Mouse (Mus musculus) midbrain, embryonic 16.5 days (tissue): ENCODE data around the gene Pcgf3. TPM values are rescaled to one million over a fixed set of nuclear protein-coding genes. Genes with fewer than 3 reads are reported as not detected.
A peak's percentile ranks its signal among the peaks of the same experiment; 100 is the strongest.

Experiments
- ATAC-seq: fragments of 200-750 bp; cut with Nextera tagmentation; 2 replicates; pipeline ENCODE4 v1.8.0; 2017; ENCODE audit warnings: moderate TSS enrichment
- H3K27ac ChIP-seq: fragments of 300-500 bp; sonication (generic); 2 replicates; pipeline ENCODE4 v1.5.1; 2014; ENCODE audit warnings: mild to moderate bottlenecking, low read length, mixed read lengths
- H3K27me3 ChIP-seq: fragments of 300-500 bp; sonication (generic); 2 replicates; pipeline ENCODE4 v1.6.1; 2014; ENCODE audit warnings: low read depth, low read length, mixed read lengths; ENCODE audit not compliant: control insufficient read depth, insufficient read depth
- H3K36me3 ChIP-seq: fragments of 300-500 bp; sonication (generic); 2 replicates; pipeline ENCODE4 v1.6.1; 2014; ENCODE audit warnings: mild to moderate bottlenecking, low read length, moderate library complexity, mixed read lengths; ENCODE audit not compliant: control insufficient read depth, insufficient read depth
- H3K4me1 ChIP-seq: fragments of 300-500 bp; sonication (generic); 2 replicates; pipeline ENCODE4 v1.6.1; 2014; ENCODE audit warnings: mild to moderate bottlenecking, low read length, mixed read lengths; ENCODE audit not compliant: control insufficient read depth, insufficient read depth
- H3K4me2 ChIP-seq: fragments of 300-500 bp; sonication (generic); 2 replicates; pipeline ENCODE4 v1.6.1; 2014; ENCODE audit warnings: mild to moderate bottlenecking, low read length, mixed read lengths
- H3K4me3 ChIP-seq: fragments of 300-500 bp; sonication (generic); 2 replicates; pipeline ENCODE4 v1.5.1; 2014; ENCODE audit warnings: low read depth, mild to moderate bottlenecking, low read length, moderate library complexity, mixed read lengths
- H3K9ac ChIP-seq: fragments of 300-500 bp; sonication (generic); 2 replicates; pipeline ENCODE4 v1.6.1; 2014; ENCODE audit warnings: low read depth, low read length, mixed read lengths
- H3K9me3 ChIP-seq: fragments of 300-500 bp; sonication (generic); replicated peaks from 2 replicates; pipeline ENCODE4 v1.6.1; 2014; ENCODE audit warnings: mild to moderate bottlenecking, low read length, mixed read lengths; ENCODE audit not compliant: control insufficient read depth, poor library complexity, severe bottlenecking
- WGBS: fragments of 180-500 bp; shearing (Covaris S2); extraction: QIAGEN DNeasy Blood & Tissue Kit; methylation state at CpG from one replicate; pipeline ENCODE4 v1.1.7; 2014; 5-methylcytosine and 5-hydroxymethylcytosine counted together
- polyA plus RNA-seq: library from polyadenylated mRNA; unstranded; fragments of >200 nt; fragmentation: Nextera tagmentation; extraction: Ambion mirVana; gene quantifications from 2 replicates; pipeline ENCODE4 v1.2.1, GENCODE M21; 2015

Gene Pcgf3
- polyA plus RNA-seq, 1 experiment from 2014 or later, result 25.7 TPM

DNA sequence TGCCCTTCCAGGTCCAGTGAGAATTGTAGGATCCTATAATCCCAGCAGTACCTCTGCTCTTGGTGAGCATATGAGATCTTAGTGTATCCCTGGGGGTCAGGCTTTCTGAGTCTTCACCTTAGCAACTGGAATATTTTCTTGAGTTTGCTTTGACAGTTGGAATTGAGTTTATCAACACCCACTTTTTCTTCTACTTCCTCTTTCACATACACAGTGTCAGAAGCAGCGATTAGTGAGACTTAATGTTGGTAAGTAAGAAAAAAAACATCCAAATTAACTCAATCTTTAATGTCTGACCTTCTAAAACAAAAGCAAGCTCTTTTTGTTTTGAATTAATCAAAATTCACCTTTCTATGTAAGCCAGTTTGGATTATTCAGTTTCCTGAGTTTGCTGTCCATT lies 40.5 kb downstream of the Pcgf3 start:
- no peaks in the 10 kb centered on the region for H3K4me1 ChIP-seq
- H3K36me3 ChIP-seq, result peaks cover 44% of the 10 kb centered on the region
- no peaks in the 10 kb centered on the region for H3K27me3 ChIP-seq
- H3K4me2 ChIP-seq, result no peak overlapping the region
- 97% methylated on average over 1 of the region's 1 CpGs for WGBS
- no peak for ATAC-seq
- no peak overlapping the region for H3K27ac ChIP-seq
- H3K4me3 ChIP-seq, result no peak overlapping the region
- no peak overlapping the region for H3K9ac ChIP-seq
- H3K9me3 ChIP-seq, result no peaks in the 10 kb centered on the region

DNA sequence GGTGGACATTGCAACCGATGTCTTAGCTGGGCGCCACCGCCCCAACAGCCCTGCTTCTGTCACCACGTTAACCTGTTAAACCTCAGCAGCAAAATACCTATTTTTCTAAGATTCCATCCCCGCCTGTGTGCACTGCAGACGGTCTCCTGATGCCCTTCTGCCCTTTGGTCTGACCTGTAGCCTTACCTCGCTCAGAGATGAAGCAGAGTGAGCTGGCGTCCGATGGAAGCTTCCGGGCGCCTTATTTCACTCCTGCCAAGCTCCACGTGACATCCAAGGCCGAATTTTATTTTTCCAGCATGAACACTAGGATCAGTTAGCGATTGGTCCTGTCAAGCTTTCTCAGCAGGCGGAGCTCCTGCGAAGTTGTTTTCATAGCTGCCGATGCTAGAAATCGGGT lies 41.3 kb downstream of the Pcgf3 start:
- Histone ChIP-seq H3K9me3 (no peaks in the 10 kb centered on the region), H3K4me3 (no peak overlapping the region), H3K4me2 (no peak overlapping the region), H3K36me3 (peaks cover 39% of the 10 kb centered on the region), H3K27me3 (no peaks in the 10 kb centered on the region), H3K4me1 (no peaks in the 10 kb centered on the region), H3K27ac (no peak overlapping the region), H3K9ac (no peak overlapping the region)
- 93% methylated on average over 18 of the region's 18 CpGs for WGBS
- ATAC-seq, result no peak

DNA sequence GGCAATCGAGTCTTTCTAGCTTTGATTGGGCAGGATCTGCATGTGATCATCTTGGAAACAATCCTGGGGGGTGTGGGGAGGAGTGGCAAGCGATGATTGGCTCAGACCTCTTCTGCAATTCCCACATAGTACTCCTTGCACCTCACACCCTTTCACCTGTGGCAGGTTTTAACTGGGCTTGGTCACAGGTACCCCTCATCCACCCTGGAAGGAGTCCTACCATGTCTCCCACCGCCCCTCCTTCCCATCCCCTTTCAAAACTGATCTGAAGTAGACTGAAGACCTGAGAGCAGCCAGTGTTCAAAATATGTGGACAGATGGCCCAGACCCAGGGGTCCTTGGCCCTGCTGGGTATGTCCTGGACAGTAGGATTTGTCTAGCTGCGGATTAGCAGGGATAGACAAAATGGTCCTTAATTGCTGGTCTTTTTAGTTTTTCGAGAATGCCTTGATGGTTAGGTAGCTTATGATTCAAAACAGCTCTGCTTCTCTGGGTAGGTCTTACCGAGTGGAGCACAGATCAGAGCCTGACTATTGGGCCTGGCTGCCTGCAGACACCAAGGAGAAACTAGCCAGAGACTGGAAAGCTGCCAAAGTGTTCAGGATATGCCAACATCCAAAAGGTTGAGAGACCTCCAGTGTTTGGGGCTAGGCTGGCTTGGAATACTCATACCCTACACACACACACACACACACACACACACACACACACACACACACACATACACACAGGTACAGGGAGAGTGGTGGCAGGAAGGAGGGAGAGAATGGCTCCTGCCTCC lies 54.7 kb downstream of the Pcgf3 start:
- H3K27ac ChIP-seq, result no peak overlapping the region
- H3K9me3 ChIP-seq, result no peaks in the 10 kb centered on the region
- H3K4me1 ChIP-seq, result no peaks in the 10 kb centered on the region
- no peaks in the 10 kb centered on the region for H3K27me3 ChIP-seq
- 57% methylated on average over 6 of the region's 6 CpGs for WGBS
- H3K4me2 ChIP-seq, result no peak overlapping the region
- ATAC-seq, result 0 out of 2 replicates have a peak, but pooled peaks have one; percentile 26
- H3K4me3 ChIP-seq, result no peak overlapping the region
- peaks cover 2% of the 10 kb centered on the region; the same call in 1 of the 2 replicates for H3K36me3 ChIP-seq
- H3K9ac ChIP-seq, result no peak overlapping the region

DNA sequence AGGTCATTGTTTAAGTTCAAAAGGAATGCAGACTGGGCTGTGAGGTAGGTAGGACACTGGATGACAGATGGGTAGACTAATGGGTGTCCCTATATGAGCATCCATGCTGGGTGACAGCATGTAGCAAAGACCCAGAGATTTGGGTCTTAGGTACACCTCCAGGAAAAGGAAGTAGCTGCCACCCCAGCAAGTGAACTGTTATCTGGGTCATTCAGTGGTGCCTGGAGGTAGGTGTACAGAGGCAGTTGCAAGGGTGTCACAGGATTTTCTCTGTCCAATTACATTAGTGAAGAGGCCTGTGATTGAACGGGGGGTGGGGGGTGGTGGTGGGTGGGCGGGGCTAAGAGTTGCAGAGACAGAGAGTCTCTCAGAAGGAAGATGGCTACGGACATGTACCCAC lies 55.6 kb downstream of the Pcgf3 start:
- no peak overlapping the region for H3K9ac ChIP-seq
- H3K4me1 ChIP-seq, result no peaks in the 10 kb centered on the region
- no peak overlapping the region for H3K4me2 ChIP-seq
- ATAC-seq, result no peak
- no peak overlapping the region for H3K4me3 ChIP-seq
- H3K27ac ChIP-seq, result no peak overlapping the region
- WGBS, result 82% methylated on average over 3 of the region's 3 CpGs
- H3K36me3 ChIP-seq, result peaks cover 2% of the 10 kb centered on the region; the same call in 1 of the 2 replicates
- no peaks in the 10 kb centered on the region for H3K9me3 ChIP-seq
- H3K27me3 ChIP-seq, result no peaks in the 10 kb centered on the region

DNA sequence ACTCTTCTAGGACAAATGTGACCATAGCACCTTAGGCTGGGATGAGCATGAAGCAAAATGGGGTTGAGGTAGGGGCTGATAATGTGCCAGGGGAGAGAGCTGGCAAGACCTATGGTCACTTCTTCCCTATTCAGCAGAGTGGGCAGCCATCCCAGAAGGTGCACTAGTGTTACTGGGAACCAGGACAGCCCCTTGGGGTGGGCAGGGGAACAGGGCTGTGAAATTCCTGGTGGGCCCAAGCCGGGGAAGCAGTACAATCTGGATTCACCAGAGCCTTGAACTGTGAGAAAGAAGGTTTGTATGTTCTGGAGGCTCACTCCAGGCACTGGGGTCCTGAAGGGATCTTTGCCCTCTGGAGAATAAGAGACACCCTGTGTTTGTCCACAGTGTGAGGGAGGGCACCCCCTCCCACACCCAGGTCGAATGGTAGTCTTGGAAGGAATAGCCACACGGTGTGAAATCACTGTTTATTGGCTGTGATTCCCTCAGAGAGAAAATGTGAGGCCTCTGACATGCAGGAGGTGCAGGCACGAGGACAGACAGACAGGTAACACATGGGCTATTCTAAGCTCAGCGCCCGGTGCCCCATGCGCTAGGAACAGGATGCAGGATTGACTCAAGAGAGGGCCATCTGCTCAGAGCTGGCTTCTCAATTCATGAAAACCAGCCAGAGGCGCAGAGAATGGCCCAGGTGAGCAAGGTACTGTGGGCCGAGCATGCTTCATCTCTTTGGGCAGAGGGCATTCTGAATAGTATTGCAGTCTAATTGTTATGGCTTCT lies 57.3 kb downstream of the Pcgf3 start:
- no peaks in the 10 kb centered on the region for H3K27me3 ChIP-seq
- H3K9me3 ChIP-seq, result no peaks in the 10 kb centered on the region
- no peak overlapping the region for H3K9ac ChIP-seq
- no peak overlapping the region for H3K27ac ChIP-seq
- no peak overlapping the region for H3K4me2 ChIP-seq
- no peak for ATAC-seq
- no peaks in the 10 kb centered on the region for H3K4me1 ChIP-seq
- H3K4me3 ChIP-seq, result no peak overlapping the region
- H3K36me3 ChIP-seq, result peaks cover 5% of the 10 kb centered on the region; the same call in 1 of the 2 replicates
- WGBS, result 82% methylated on average over 9 of the region's 9 CpGs

DNA sequence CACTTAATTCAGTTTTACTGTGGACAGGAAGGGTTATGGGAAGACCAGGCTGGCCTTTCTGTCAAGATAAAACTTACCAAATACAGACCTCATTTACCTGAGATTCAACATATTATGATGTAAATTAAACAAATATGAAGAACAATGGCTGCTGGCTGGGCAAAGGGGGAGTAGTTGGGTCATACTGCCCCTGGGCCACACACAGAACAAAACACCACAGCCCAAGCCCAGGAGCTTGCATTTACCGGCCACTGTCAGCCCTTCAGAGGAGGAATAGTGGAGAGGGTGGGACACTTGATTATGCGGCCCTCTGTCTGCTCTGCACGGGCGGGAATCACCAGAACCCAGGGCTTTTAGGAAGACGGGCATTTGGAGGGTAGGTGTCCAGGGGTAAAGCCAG lies 57.9 kb downstream of the Pcgf3 start:
- Histone ChIP-seq H3K9me3 (no peaks in the 10 kb centered on the region), H3K36me3 (peaks cover 5% of the 10 kb centered on the region; the same call in 1 of the 2 replicates), H3K9ac (no peak overlapping the region), H3K27ac (no peak overlapping the region), H3K4me1 (no peaks in the 10 kb centered on the region), H3K27me3 (no peaks in the 10 kb centered on the region), H3K4me3 (no peak overlapping the region), H3K4me2 (no peak overlapping the region)
- WGBS, result 76% methylated on average over 5 of the region's 5 CpGs
- no peak for ATAC-seq

DNA sequence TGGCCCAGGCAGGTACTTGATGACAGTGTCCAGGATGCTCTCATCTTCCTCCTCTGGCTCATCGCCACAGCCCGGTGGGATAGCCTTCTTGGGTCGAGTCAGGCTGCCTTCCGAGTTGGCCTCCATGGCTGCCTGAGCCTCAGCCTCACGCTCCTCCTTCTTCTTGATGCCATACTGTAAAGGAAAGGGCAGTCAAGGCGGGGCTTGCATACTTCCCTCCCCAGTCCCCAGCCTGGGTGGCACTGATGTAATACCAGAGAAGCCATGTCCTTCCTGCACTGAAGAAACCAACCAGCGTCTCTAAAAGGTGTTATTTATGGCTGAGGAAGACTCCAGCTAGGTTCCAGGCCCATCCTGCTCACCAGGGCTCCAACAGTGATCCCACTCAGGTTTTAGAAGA lies 59.1 kb downstream of the Pcgf3 start:
- Histone ChIP-seq H3K36me3 (peaks cover 8% of the 10 kb centered on the region; the same call in 1 of the 2 replicates), H3K4me3 (no peak overlapping the region), H3K9ac (no peak overlapping the region), H3K4me2 (no peak overlapping the region), H3K27ac (no peak overlapping the region), H3K27me3 (no peaks in the 10 kb centered on the region), H3K9me3 (no peaks in the 10 kb centered on the region), H3K4me1 (no peaks in the 10 kb centered on the region)
- no peak for ATAC-seq
- 77% methylated on average over 7 of the region's 7 CpGs for WGBS

DNA sequence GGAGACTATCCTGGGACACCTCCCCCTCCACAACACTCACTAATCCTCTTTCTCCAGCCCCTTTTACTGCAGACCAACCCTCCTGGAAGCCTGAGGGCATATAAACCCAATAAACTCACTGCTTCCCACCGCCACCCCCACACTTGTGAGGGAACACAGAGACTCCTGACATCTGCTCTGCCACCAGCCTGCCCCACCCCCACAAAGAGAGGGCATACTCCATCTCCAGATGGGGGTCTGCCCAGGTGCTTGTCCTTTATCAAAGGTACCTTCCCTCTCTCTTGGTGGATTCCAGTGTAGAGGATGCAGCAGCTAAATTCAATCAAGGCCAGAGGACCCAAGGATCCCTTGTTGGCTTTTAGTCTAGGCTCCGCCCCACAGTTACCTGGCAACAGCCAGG lies 60.0 kb downstream of the Pcgf3 start:
- H3K9ac ChIP-seq, result no peak overlapping the region

DNA sequence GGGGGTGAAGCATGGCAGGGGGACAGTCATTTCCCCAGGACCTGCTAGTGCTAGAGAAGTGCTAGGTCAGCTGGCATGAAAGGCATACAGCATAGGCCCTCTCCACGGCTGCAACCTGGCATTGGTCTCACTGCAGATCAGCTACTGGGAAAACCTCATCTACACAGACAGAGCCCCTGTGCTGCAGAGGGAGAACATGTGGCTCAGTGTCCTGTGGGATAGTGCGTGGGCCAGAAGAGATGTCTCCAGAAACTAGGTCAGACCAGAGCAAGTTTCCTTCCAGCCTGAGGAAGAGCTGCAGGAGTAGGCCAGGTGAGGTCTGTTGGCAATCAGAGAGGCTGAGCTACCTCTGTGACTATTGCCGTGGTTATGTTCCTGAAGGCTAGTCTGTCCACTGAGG lies 60.9 kb downstream of the Pcgf3 start:
- 81% methylated on average over 3 of the region's 3 CpGs for WGBS
- no peaks in the 10 kb centered on the region for H3K4me1 ChIP-seq
- H3K9me3 ChIP-seq, result no peaks in the 10 kb centered on the region
- H3K4me3 ChIP-seq, result no peak overlapping the region
- H3K9ac ChIP-seq, result no peak overlapping the region
- no peak overlapping the region for H3K4me2 ChIP-seq
- ATAC-seq, result no peak
- H3K36me3 ChIP-seq, result peaks cover 11% of the 10 kb centered on the region; the same call in 1 of the 2 replicates
- no peak overlapping the region for H3K27ac ChIP-seq
- no peaks in the 10 kb centered on the region for H3K27me3 ChIP-seq

More for the DNA sequence above, 60.0 kb downstream of the Pcgf3 start:
- H3K9me3 ChIP-seq, result no peaks in the 10 kb centered on the region
- H3K4me2 ChIP-seq, result no peak overlapping the region
- H3K36me3 ChIP-seq, result peaks cover 11% of the 10 kb centered on the region; the same call in 1 of the 2 replicates
- no peak overlapping the region for H3K27ac ChIP-seq
- H3K27me3 ChIP-seq, result no peaks in the 10 kb centered on the region
- H3K4me1 ChIP-seq, result no peaks in the 10 kb centered on the region
- ATAC-seq, result no peak
- 60% methylated on average over 2 of the region's 2 CpGs for WGBS
- no peak overlapping the region for H3K4me3 ChIP-seq
